Mouse (Mus musculus): ENCODE measurements around the gene Grk3.

Gene Grk3

GRCm38 (mm10) chr5:113008496-113008895, 7.1 kb downstream of the Grk3 start:
- DNase-seq = no peak

DNA sequence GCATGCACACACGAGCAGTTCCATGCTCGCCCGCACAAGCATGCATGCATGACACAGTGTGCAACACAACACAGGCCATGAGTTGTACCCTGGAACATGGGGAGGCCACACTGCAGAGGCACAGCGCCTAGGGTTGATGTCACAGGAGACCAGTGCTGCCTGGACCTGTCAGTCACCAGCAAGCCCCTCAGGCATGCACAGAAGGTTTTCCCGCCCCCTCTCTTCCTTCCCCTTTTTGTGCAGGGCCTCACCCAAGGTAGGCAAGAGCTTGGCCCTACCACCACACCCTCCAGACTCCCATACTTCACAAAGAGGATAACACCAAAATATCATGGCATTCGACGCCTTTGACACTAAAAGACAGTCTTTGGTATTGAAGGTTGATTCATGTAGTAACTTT, 8.6 kb downstream of the Grk3 start:
- no peak for DNase-seq

GRCm38 (mm10) chr5:113005941-113006391, 9.6 kb downstream of the Grk3 start:
- DNase-seq = no peak

DNA sequence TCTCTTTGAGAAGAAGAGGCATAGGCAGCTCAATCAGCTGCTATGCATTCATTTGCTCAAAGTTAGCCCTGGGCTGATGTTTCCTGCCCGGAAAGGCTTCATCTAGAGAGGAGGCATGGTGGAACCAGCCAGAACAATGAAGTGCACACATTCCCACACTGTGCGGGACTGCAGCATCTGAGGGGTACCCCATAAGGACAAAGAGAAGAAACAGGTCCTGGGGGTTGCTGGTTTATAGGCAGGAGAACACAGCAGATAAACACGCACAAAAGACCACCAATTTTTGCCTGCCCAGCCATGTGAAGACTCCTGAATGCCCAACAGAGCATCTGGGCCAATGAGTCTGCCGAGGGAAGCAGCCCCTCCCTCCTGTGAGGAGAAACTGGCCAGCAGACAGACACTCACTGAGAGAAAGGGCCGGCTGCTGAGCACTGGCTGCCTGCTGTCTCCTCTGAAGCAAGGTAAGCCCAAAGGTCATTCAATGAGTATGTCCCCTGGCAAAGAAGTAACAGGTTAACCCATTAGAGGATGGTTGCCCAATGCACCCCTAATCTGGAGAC, 12.7 kb downstream of the Grk3 start:
- no peak for DNase-seq

GRCm38 (mm10) chr5:112999227-112999626, 16.4 kb downstream of the Grk3 start:
- no peak for DNase-seq

DNA sequence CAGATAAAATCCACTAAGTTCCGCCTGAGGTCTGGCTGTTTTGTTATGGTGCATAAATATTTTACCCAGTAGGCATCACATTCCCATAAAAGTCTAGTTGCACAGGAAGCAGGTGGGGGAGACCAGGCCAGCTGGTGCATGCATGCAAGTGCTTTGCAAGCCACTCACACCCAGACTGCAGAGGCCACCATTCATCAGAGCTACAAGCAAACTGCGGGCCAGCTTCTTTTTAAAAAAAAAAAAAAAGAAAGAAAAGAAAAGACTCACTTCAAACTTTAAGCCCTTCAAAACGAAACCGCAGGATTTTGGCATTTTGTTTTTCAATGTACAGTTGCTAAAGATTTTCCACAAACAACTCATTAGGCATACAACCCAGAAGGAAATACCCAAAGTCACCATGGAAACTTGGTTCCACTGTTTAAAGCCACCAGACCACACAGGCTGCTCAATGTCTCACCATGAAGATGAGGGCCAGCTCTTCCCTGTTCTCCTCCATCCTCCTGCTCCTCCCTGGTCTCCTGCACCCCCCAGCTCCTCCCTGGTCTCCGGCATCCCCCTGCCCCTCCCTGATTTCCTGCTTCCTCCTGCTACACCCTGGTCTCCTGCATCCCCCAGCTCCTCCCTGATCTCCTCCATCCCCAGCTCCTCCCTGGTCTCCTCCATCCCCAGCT, 17.9 kb downstream of the Grk3 start:
- DNase-seq = no peak

DNA sequence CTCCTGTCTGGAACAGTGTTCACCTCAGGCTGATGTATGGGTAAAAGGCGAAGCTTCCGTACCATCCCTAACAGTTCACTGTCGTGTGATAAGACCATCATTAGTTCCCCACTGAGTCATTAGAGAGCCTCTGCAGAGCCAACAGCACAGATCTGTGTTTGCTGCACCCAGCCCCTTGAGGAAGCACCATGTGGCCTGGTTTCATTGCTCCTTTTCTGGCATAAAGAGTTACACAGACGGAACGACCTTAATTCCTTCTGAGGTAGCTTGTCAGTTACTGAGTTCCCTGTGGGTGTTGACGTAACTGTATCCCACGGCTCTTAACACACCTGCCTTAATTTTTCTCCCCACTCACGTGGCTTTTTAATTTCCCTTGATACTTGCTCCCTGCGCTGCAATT, 24.3 kb downstream of the Grk3 start:
- DNase-seq = no peak

GRCm38 (mm10) chr5:112981931-112982330, 33.7 kb downstream of the Grk3 start:
- DNase-seq = peak in 1 of 2 experiments; percentile 12

GRCm38 (mm10) chr5:112979710-112980109, 35.9 kb downstream of the Grk3 start:
- no peak for DNase-seq

GRCm38 (mm10) chr5:112979195-112979594, 36.4 kb downstream of the Grk3 start:
- DNase-seq = no peak

GRCm38 (mm10) chr5:112977089-112977488, 38.5 kb downstream of the Grk3 start:
- no peak for DNase-seq

GRCm38 (mm10) chr5:112973596-112973995, 42.0 kb downstream of the Grk3 start:
- no peak for DNase-seq

DNA sequence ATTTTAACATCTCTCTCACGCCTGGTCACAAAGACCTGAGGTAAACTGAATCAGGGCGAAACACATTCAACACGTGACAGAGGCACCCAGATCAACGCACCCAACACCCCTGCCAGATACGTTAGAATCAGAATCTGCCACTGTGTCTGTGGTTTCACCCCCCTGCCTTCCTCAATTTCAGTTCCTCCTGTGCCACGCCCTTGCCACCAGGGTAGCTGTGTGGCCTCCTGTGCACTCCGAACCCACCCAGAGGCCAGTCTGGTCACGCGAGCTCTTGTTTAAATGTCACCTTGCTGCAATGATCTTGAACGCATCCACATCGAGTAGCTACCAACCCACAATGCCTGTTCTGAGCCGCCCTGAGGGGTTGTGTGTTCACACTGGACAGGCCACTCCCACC, 43.3 kb downstream of the Grk3 start:
- DNase-seq = no peak

GRCm38 (mm10) chr5:112963495-112963894, 52.1 kb downstream of the Grk3 start:
- DNase-seq = no peak

DNA sequence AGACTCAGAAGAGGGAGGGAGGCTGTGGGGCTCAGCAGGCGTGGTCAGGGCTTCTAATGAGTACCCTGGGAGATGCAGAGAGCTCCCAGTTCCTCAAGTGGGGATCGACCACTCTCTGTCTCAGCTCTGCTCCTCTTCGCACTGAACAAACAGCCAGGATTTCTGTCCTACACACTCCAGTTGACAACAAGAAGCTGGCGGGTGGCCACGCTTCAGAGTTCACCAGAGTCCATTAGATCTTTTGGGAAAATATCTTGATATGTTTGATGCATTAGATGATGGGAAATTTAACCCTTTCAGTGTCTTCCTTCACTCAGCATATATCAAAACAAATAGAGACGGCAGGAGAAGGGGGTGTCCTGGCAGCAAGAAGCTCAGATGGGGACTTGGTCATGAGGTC, 53.4 kb downstream of the Grk3 start:
- no peak for DNase-seq

DNA sequence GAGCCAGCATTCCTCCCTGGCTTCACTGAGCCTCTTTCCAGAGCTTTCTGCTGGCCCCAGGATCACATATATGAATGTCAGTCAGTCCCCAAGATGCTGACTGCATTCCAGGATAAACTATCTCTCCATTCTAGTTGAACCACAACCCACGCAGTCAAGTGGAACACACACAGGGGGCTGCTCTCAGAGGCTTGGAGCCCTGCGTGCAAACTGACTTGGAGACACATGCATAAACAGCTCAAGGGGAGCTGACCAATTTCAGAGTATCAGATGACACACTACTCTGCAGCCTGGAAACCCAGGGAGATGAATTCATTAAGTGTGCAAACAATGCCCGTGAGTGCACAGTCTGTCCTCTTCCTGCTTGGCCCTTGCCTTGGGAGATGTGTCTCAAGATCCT, 54.7 kb downstream of the Grk3 start:
- DNase-seq = no peak

- DNase-seq = peak in 1 of 2 experiments; percentile 5
Observed at GRCm38 (mm10) chr5:112958293-112958692, 57.3 kb downstream of the Grk3 start.

- no peak for DNase-seq
Observed at GRCm38 (mm10) chr5:112956841-112957240, 58.8 kb downstream of the Grk3 start.

DNA sequence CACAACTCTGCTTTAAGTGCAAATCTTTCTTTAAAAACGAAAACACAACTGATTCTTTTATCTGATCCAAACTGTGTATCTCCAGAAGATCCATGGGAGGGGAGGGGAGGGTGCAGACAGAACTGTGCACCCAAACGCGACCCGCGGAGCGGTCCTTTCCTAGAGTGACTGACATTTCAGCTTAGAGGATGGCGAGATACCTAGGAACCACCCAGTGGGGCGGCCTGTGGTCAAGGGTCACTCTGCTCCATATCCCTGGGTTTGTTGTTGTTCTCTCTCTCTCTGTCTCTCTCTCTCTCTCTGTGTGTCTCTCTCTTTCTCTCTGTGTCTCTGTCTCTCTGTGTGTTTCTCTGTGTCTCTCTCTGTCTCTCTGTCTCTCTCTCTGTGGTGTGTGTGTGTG, 59.2 kb downstream of the Grk3 start:
- DNase-seq = no peak

DNA sequence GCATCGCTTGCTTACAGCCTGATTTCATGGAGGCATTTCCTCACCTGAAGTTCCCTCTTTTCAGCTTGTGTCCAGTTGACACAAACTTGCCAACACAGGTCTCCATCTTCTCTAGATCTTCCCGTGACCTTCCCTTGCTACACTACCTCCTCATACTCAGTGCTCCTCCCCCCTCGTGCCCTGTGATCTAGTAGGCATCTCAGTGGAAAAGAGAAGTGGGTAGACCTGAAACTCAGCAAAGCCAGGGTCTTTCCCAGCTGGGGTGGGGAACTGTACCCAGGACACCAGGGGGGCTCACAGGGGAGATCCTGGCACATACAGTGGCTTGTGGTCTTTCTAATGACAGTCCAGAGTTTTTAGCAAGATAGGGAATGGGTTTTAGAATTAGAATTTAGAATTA, 64.7 kb downstream of the Grk3 start:
- DNase-seq = no peak

GRCm38 (mm10) chr5:112945925-112946324, 69.7 kb downstream of the Grk3 start:
- no peak for DNase-seq

GRCm38 (mm10) chr5:112942244-112942643, 73.3 kb downstream of the Grk3 start:
- DNase-seq = no peak

DNA sequence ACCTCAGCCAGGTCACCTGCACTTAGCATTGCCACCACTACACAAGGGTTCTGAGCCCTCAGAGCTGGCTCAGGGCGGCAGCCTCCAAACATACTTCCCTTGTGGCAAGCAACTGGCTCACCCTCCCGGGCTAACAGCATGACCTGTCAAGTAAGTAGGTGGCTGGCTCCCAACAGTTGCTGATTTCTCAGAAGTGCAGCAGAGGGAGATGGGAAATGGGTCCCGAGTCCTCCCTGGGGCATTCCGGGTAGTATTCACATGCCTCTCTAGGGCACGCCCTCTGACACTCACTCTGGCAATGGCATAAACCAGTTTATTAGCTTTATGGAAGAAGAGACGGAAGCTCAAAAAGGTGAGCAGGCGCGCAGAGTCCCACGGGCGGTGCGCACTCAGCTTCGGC, 74.6 kb downstream of the Grk3 start:
- no peak for DNase-seq

GRCm38 (mm10) chr5:112936632-112937031, 79.0 kb downstream of the Grk3 start:
- no peak for DNase-seq

GRCm38 (mm10) chr5:112935436-112935835, 80.2 kb downstream of the Grk3 start:
- peak in 1 of 2 experiments; percentile 15 for DNase-seq

All from kidney, adult 8-10 months (tissue).